Mouse (Mus musculus) neutrophil, adult 65 days (primary cell): Measurements from ENCODE around the gene Ugdh. TPM values are rescaled to one million over a fixed set of nuclear protein-coding genes. Genes with fewer than 3 reads are reported as not detected.

Experiments used
- total RNA-seq: library from RNA; stranded (reverse); gene quantifications from 2 replicates; pipeline ENCODE4 v1.2.4, GENCODE M21; 2023

Ugdh gene
- 74.6 and 75.2 TPM in 2 replicates for total RNA-seq

GRCm38 (mm10) chr5:65435806-65436561 is at the start of gene Ugdh:
Ugdh (minus strand) TSS chr5:65435949.

GRCm38 (mm10) chr5:65390648-65391644 is 44.8 kb downstream of the Ugdh start, which contains the start of the genes Rpl9 and Lias:
Rpl9 (minus strand) TSS chr5:65391444.
Lias (plus strand) TSS chr5:65391497.

Other genes starting within 250 kb of the Ugdh start
- gene Wdr19, start 236.3 kb downstream of the Ugdh start, total RNA-seq: 0.48 and 1.7 TPM in 2 replicates
- gene Rfc1, start 100.3 kb downstream of the Ugdh start, total RNA-seq: 45.5 and 54.0 TPM in 2 replicates
- not detected in 2 replicates for gene Klb, start 87.6 kb downstream of the Ugdh start, total RNA-seq
- gene Rpl9, start 44.5 kb downstream of the Ugdh start, total RNA-seq: 646 and 672 TPM in 2 replicates
- 25.7 and 43.1 TPM in 2 replicates for gene Lias, start 44.5 kb downstream of the Ugdh start, total RNA-seq
- gene Gm43552, start 56.9 kb upstream of the Ugdh start, total RNA-seq: not detected in 2 replicates
- gene Smim14, start 101.2 kb upstream of the Ugdh start, total RNA-seq: 183 and 223 TPM in 2 replicates
- gene Ube2k, start 101.3 kb upstream of the Ugdh start, total RNA-seq: 44.4 and 48.7 TPM in 2 replicates